Mouse (Mus musculus) cerebral cortex, adult 2 months (tissue): ENCODE results near the gene Lrfn1.

Experiments used
- WGBS: fragments of 180-500 bp; shearing (Covaris S2); methylation state at CpG from one replicate; pipeline ENCODE4 v1.1.7; 2018; 5-methylcytosine and 5-hydroxymethylcytosine counted together

Lrfn1 gene

GRCm38 (mm10) chr7:28447865-28448820, 3.6 kb upstream of the Lrfn1 start:
- 83% methylated on average over 13 of the region's 13 CpGs for WGBS

DNA sequence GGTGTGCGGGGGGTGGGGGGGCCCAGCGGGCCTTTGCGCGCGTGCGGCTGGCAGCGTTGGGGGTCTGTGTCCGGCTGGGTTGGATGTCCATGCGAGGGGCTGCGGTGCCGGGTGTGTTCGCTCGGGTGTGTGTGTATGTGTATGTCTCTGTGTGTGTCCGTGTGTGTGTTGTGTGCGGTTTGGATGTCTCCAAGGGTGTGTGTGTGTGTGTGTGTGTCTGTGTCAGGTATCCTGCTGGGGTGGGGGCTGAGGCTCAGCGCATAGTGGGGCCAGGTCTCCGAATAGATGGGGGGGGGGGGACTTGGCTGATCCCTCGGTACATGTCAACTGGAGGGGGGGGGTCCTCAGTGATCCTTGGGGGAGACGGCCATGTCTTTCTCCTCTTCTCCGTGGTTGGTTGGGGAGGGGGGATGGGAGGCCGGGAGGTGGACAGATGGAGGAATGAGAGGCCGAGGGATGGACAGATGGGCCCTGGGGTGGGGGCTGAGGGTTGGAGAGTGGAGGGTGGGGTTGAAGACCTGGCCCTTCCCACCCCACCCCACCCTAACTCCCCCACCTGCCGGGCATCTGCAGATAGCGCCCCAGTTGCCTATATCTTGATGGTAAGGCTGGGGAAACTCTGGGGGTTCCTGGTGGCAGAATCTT, 703 bp downstream of the Lrfn1 start:
- WGBS: 2% methylated on average over 22 of the region's 24 CpGs

- WGBS: 87% methylated on average over 5 of the region's 5 CpGs
These were observed 8.6 kb downstream of the Lrfn1 start for GRCm38 (mm10) chr7:28460361-28460760.

DNA sequence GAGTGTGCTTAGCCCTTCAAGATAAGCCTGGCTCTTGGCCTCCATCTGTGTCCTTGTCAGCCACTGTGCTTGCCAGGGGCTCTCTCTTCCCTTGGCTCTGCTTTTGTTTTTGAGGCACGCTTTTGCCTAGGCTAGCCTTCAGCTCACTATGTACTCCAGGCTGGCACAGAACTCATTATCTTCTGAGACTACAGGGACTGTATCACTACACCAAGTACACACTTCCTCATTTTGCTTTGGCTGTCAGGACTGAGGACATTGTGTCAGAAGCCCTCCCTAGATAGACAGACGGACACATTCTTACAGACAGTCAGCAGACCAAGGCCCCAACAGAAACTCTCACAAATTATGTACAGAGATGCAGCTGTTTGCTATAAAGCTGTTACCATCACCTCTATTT, 11.0 kb downstream of the Lrfn1 start:
- 95% methylated on average over 2 of the region's 2 CpGs for WGBS

- WGBS: 39% methylated on average over 10 of the region's 10 CpGs
These were observed 12.8 kb downstream of the Lrfn1 start for GRCm38 (mm10) chr7:28464416-28465212.

DNA sequence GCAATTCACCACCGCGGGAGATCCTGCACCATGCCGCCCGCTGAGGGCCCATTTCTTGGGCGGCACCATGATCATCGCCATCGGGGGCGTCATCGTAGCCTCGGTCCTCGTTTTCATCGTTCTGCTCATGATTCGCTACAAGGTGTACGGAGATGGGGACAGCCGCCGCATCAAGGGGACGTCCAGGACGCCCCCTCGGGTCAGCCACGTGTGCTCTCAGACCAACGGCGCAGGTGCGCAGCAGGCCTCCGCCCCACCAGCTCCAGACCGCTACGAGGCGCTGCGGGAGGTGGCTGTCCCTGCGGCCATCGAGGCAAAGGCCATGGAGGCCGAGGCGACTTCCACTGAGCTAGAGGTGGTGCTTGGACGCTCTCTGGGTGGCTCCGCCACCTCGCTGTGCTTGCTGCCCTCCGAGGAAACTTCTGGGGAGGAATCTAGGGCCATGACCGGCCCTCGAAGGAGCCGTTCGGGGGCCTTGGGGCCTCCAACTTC, 15.0 kb downstream of the Lrfn1 start:
- 53% methylated on average over 40 of the region's 40 CpGs for WGBS

- 16% methylated on average over 63 of the region's 63 CpGs for WGBS
These were observed 15.5 kb downstream of the Lrfn1 start for GRCm38 (mm10) chr7:28467213-28467751.

DNA sequence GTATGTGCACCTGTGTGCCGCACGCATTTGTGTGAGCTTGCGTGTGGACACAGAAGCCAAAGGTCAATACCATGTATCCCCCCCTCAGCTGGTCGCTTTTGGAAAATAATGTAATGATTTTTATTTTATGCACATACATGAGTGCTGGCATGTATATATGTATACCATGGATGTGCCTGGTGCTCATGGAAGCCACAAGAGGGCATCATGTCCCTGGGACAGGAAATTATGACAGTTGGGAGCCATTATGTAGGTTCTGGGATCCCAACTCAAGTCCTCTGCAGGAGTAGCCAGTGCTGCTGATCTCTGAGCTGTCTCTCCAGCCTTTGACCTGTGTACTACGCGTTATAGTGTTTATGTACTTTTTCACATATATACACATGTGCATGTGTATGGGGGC, 24.4 kb downstream of the Lrfn1 start:
- WGBS: 95% methylated on average over 6 of the region's 6 CpGs

GRCm38 (mm10) chr7:28477363-28477762, 25.6 kb downstream of the Lrfn1 start:
- 86% methylated on average over 5 of the region's 5 CpGs for WGBS

- WGBS: 9% methylated on average over 8 of the region's 8 CpGs
These were observed 27.1 kb downstream of the Lrfn1 start for GRCm38 (mm10) chr7:28478854-28479253.

- WGBS: 52% methylated on average over 11 of the region's 11 CpGs
These were observed 31.1 kb downstream of the Lrfn1 start for GRCm38 (mm10) chr7:28482854-28483253.

DNA sequence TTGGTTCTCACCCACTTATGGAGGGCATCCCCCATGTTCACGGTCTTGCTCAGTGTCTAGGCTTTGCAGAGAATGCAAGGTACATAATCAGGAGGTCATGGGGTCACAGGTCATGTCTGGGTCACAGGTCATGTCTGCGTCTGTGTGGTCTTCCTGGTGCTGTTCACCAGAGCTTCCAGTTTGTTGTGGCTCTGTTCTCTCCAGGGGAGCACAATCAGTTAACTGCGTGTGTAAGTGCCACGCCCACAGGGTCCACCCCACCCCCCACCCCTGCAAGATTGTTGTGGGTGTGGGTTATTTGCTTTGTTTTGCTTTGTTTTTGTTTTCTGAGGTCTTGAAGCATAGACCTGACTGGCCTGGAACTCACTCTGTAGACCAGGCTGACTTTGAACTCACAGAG, 32.4 kb downstream of the Lrfn1 start:
- 51% methylated on average over 4 of the region's 4 CpGs for WGBS

DNA sequence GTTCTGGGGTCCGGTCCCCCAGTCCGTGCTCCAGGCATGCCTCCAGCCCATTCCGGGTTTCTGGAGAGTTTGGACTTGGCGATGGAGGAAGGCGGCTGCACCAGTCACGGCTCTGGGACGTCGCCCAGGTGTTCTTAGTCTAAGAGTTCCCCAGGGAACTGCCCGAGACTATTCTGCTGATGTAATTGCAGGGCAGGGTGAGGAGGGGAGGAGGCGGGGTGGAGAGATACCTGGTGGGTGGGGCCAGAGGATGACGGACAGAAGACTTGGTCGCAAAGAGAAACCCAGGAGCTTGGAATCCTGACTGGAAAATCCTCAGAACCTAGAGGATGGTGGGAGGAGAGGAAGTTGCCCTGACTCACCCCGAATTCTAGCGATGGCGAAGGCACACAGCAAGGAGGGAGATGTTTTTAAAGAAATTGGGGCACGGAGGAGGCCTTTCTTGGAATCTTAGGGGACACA, 36.3 kb downstream of the Lrfn1 start:
- 3% methylated on average over 16 of the region's 16 CpGs for WGBS

DNA sequence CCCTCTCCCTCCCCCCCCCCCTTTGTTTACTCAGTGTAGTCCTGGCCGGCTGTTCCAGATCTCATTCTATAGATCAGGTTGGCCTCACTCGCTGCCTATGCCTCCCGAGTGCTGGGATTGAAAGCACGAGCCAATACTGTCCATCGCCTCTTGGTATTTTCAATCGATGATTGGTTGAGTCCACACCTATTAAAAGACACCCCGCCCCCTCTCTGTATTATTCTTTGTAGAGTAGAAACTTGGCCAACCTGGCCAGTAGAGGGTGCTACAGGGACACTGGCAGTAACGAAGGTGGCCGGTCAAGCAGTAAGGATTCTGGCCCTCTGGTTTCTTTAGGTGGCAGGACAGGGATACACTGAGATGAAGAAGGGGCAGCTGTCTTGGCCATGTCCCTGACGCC, 38.6 kb downstream of the Lrfn1 start:
- 14% methylated on average over 10 of the region's 10 CpGs for WGBS

- 38% methylated on average over 14 of the region's 14 CpGs for WGBS
These were observed 39.1 kb downstream of the Lrfn1 start for GRCm38 (mm10) chr7:28490903-28491302.

DNA sequence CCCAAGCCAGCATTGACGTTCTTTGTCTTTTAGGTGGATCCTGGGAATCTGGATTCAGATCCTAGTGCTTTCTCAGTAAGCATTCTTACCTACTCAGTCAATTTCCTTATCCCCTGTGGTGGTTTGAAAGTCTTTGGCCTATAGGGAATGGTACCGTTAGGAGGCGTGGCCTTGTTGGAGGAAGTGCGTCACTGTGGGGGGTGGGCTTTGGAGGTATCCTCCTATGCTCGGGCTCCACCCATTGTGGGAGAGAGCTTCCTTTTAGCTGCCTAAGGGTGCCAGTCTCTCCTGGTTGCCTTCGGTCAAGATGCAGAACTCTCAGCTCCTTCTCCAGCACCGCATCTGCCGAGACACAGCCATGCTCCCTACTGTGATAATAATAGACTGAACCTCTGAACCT, 40.5 kb downstream of the Lrfn1 start:
- WGBS: 89% methylated on average over 8 of the region's 8 CpGs

DNA sequence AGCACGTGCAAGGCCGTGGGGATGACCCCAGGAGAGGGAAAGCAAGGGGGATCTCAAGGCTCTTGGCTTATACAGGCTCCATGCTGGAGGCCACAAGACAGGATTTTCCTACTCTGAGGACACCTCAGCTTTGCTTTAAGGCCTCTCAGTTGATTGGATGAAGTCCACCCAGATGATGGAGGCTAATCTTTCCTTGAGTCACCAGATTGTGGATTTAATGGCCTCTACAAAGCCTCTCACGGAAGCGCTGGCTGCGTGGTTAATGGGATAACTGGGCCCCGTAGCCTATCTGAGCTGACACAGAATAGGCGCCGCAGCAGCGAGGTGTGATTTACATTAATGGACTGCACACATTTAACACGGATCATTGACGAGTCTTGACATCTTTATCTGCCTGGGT, 43.6 kb downstream of the Lrfn1 start:
- 88% methylated on average over 11 of the region's 11 CpGs for WGBS

- 28% methylated on average over 5 of the region's 5 CpGs for WGBS
These were observed 53.8 kb downstream of the Lrfn1 start for GRCm38 (mm10) chr7:28505585-28505984.

- 91% methylated on average over 2 of the region's 2 CpGs for WGBS
These were observed 57.3 kb downstream of the Lrfn1 start for GRCm38 (mm10) chr7:28509121-28509520.

GRCm38 (mm10) chr7:28510405-28510974, 58.7 kb downstream of the Lrfn1 start, which contains the start of gene Ifnl2:
TSS of gene Ifnl2 (minus strand) at chr7:28510455.
- 72% methylated on average over 8 of the region's 8 CpGs for whole genome bisulfite sequencing

DNA sequence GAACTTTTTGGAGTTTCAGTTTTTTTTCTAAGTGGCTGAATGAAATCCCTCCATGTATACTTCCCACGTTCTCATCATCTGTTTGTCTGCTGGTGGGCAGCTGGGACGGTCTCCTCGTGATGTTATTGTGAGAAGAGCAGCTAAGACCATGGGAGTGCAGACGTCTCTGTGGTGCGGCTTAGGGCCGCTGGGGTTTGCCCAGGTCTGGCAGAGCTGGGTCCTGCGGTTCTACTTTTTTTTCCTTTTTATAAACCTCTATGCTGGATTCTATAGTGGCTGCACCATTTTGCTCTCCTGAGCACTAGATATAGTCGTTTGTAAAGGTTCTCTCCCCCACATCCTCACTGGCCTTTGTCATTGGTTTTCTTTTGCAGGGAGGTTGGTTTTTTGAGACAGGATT, 59.7 kb downstream of the Lrfn1 start:
- WGBS: 67% methylated on average over 8 of the region's 8 CpGs
